Comparison of ENCODE assay signal across 24 mouse cellular contexts in the genomic region with DNA sequence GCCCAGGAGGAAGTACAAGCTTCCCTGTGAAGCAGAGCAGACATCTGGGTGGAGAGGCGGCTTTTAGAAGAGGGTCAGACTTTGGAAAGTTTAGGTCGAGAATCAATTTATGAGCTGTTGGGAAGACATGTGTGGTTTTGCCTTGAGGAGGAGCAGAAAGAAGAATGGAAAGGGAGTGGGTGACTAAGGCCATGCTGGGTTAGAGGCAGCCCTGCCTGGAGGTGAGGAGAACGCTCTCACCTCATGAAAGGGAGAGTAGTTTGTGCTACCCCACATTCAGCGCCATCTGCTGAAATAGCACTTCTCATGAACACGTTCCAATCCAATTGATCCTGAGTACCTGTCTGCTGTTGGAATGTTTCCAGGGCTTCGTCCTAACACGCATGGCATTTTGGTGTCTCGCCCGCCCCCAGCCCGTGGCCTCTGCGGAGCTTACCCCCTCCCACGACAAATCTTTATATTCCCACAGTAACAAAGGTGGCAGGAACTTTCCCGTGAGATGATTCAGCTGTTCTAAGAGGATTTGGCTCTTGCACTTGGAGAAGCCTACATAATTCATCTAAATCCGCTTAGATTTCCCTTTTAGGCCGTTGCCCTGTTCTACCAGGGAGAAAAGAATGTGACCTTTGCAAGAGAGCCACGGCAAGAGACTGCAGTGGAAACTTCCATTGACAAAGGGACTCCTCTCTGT. TPM values are rescaled to one million over a fixed set of nuclear protein-coding genes. Genes with fewer than 3 reads are reported as not detected.
DNase-seq lines count a peak whose midpoint lies in the region; TF ChIP-seq lines count a peak whose summit lies in the region.
"Had no signal": no experiment of that assay in that cellular context is flagged by ENCODE, and none has a peak within 500 bp of the region (broad histone marks: within the 10 kb centered on the region; RNA-seq: fewer than 3 reads in every experiment).

No protein-coding gene starts in this region.

- H3K4me1 ChIP-seq in E14TG2a.4 (replicated peaks; ENCODE audit: low read depth, low read length) = peaks cover 6% of the 10 kb centered on the region
- H3K4me1 ChIP-seq: embryonic facial prominence, embryonic 13.5 days; forebrain, embryonic 15.5 days; heart, embryonic 10.5 days; hindbrain, embryonic 15.5 days had no signal

- peak; percentile 39 to 71 for DNase-seq in adrenal gland, adult (ENCODE audit: inconsistent age in 2 of 2, low spot score in 1 of 2)
- no peak for DNase-seq in adrenal gland, postnatal 10 days
- DNase-seq in heart, adult 11 months = peak; percentile 77
- no peak for DNase-seq in heart, adult 18-20 months
- peak; percentile 40 for DNase-seq in fat pad, adult 2 months (ENCODE audit: extremely low read depth, low read depth, low spot score)
- no peak for DNase-seq in urinary bladder, postnatal 36 days (ENCODE audit: low spot score in 2 of 2)
- no peak for DNase-seq in lung, adult 18-20 months
- DNase-seq: adrenal gland, adult 8-10 months; cerebellum, postnatal 14 days; gastrocnemius, postnatal 10 days; heart, postnatal 14 days; liver, postnatal 0 days; right cerebral cortex, postnatal 14 days; thymus, postnatal 36 days had no signal

- no peaks in the 10 kb centered on the region for H3K36me3 ChIP-seq in E14TG2a.4 (ENCODE audit: insufficient read depth, low read length)
- H3K36me3 ChIP-seq: embryonic facial prominence, embryonic 13.5 days; forebrain, embryonic 15.5 days; heart, embryonic 10.5 days; hindbrain, embryonic 15.5 days; kidney, embryonic 15.5 days had no signal

- peaks cover 19% of the 10 kb centered on the region; the same call in 1 of the 2 replicates for H3K9me3 ChIP-seq in E14TG2a.4 (ENCODE audit: low read length)
- H3K9me3 ChIP-seq: embryonic facial prominence, embryonic 13.5 days; forebrain, embryonic 15.5 days; heart, embryonic 10.5 days; hindbrain, embryonic 15.5 days; kidney, embryonic 15.5 days had no signal

- TF ChIP-seq CTCF in E14TG2a.4 (conservative IDR thresholded peaks at IDR 0.05; ENCODE audit: low read length) = no peak

- H3K4me3 ChIP-seq in E14TG2a.4 (replicated peaks; ENCODE audit: low read length) = 0 out of 2 replicates have a peak overlapping the region, but pooled peaks have one; percentile 3
- H3K4me3 ChIP-seq: embryonic facial prominence, embryonic 13.5 days; forebrain, embryonic 15.5 days; heart, embryonic 10.5 days; hindbrain, embryonic 15.5 days; kidney, embryonic 15.5 days had no signal

- no peaks in the 10 kb centered on the region for H3K27me3 ChIP-seq in E14TG2a.4 (ENCODE audit: insufficient read depth, low read length)
- H3K27me3 ChIP-seq: CH12.LX; embryonic facial prominence, embryonic 13.5 days; forebrain, embryonic 15.5 days; hindbrain, embryonic 15.5 days; kidney, embryonic 15.5 days had no signal

RNA-seq across cellular contexts. Expression of a gene that starts 50.3 kb away (rescaled TPM):
- not detected for total RNA-seq in adrenal gland, postnatal 10 days (2021)
- not detected for total RNA-seq in heart, adult 18-20 months (2021)
- total RNA-seq: adrenal gland, adult 8-10 months; CH12.LX; gastrocnemius, postnatal 10 days; heart, postnatal 14 days; layer of hippocampus, adult 8-10 months; left cerebral cortex, postnatal 10 days; neutrophil, adult 5-6 weeks had no signal

Comparison
In these comparisons a context has a peak if more than half of its experiments do, and no peak if none do; other contexts are left out.
1. DNase-seq: peak in adrenal gland, adult (2 of 2), heart, adult 11 months (single experiment) and fat pad, adult 2 months (single experiment); none in adrenal gland, postnatal 10 days (single experiment), heart, adult 18-20 months (0 of 2), urinary bladder, postnatal 36 days (0 of 2) and lung, adult 18-20 months (0 of 2).